Mouse (Mus musculus) cortical plate, adult 2 months (tissue): ENCODE measurements around the gene Uqcc1.

Source experiments
- CTCF ChIP-seq: fragments of 200-500 bp; IDR thresholded peaks from 2 replicates; pipeline ENCODE4 v1.5.1; 2011; ENCODE audit warnings: mild to moderate bottlenecking, control low read depth, low read length; ENCODE audit not compliant: insufficient read depth; ENCODE audit errors: extremely low read depth
- POLR2A ChIP-seq: fragments of 200-500 bp; IDR thresholded peaks from 2 replicates; pipeline ENCODE4 v1.6.1; 2011; ENCODE audit warnings: mild to moderate bottlenecking, low read length, control low read depth; ENCODE audit not compliant: insufficient read depth; ENCODE audit errors: extremely low read depth

DNA sequence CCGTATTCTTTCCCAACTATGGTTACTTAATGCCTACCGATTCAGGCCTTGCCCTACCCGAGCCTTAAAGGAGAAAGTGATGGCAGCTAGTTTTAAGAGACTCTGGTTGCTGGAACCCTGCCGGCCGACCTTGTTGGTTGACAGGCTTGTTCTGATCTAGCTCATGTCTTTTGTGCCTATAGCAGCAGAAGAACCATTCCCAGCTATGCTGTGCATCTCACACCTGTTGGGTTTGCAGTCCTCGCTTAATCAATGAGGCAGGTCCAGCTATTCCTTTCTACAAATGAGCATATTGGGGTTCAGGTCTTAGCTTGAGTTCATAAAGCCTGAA is 124.2 kb downstream of the Uqcc1 start:
- no peak for TF ChIP-seq CTCF
- no peak for TF ChIP-seq POLR2A
